Mouse (Mus musculus) cerebellum, adult 2 months (tissue): ENCODE measurements around the gene Clip1.

Source experiments
- CTCF ChIP-seq: fragments of 200-500 bp; IDR thresholded peaks from 2 replicates; pipeline ENCODE4 v1.5.1; 2011; ENCODE audit warnings: low read depth, mild to moderate bottlenecking, control low read depth, low read length, moderate library complexity, borderline replicate concordance; ENCODE audit not compliant: insufficient read depth
- POLR2A ChIP-seq: fragments of 200-500 bp; IDR thresholded peaks from 2 replicates; pipeline ENCODE4 v1.6.1; 2011; ENCODE audit warnings: low read length, control low read depth, borderline replicate concordance; ENCODE audit not compliant: insufficient read depth

DNA sequence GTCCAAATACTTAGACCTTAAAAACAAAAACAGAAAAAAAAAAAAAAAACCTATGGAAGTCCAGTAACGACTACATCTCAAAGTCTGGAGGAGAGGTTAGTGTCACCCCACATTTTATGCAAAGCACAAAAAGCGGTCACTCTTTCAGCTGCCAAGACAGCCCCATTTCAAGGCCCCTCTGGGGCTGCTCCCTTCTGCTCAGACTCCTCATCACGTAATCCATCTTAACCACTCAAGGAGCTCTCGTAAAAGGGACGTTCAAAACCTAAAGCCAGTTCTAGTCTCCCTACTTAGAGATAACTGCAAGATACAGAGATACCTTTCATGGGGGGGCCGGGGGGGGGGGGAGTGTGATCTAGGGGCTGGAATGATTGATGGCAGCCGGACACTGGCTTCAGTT is 20.1 kb downstream of the Clip1 start:
- TF ChIP-seq POLR2A (no peak), CTCF (no peak)
